Mouse (Mus musculus) kidney, adult 8-10 months (tissue): Measurements from ENCODE around the gene Arl6ip5.

Experiments used
- DNase-seq, 2 experiments: peaks; one replicate each; pipeline ENCODE4 v3.0.0; 2022

Gene Arl6ip5

GRCm38 (mm10) chr6:97273777-97274176 lies 63.3 kb downstream of the Arl6ip5 start:
- DNase-seq: no peak

- DNase-seq: no peak
Observed at GRCm38 (mm10) chr6:97275760-97276159, 65.3 kb downstream of the Arl6ip5 start.

- DNase-seq: no peak
Observed at GRCm38 (mm10) chr6:97276366-97276765, 65.9 kb downstream of the Arl6ip5 start.

- DNase-seq: no peak
Observed at GRCm38 (mm10) chr6:97276890-97277497, 66.5 kb downstream of the Arl6ip5 start.

GRCm38 (mm10) chr6:97278014-97278787 lies 67.7 kb downstream of the Arl6ip5 start:
- DNase-seq: peak; percentile 81 to 88

GRCm38 (mm10) chr6:97278878-97279277 lies 68.4 kb downstream of the Arl6ip5 start:
- peak; percentile 54 to 60 for DNase-seq
